9 mouse cellular contexts compared by ENCODE assay signal in the genomic region with DNA sequence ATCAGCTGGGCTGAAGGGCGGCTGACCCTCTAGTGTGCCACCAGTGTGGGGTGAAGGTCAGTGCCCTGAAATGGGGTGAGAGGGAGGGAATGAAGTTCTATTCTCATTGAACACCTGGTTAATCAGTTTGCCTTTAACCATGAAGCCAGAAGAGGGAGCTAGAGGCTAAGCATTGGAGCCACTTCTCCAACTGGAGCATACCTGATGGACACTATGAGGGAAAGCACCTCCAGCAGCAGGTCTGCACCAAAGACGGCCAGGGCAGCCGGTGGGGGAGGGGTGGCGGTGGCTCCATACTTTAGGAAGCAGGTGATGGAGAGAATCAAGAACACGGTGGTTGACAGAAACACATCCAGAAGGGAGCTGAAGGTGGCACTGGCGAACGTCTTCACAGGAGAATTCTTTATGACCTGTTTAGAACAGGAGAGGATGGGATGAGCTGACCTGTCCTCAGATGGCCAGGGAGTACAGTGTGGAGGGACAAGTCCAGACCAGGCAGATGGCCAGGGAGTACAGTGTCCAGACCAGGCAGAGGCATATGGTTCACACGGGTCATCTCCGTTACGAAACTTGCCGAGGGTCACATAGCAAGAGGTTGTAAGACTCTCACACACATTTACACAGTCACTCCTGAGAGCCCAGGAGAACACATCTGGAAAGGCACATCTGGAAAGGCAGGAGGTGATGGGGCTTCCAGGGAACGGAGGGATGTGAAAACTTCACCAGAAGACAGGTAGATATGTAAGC.
DNase-seq lines count a peak whose midpoint lies in the region; ATAC-seq and TF ChIP-seq lines count a peak whose summit lies in the region.
"Had no signal": no experiment of that assay in that cellular context is flagged by ENCODE, and none has a peak within 500 bp of the region (broad histone marks: within the 10 kb centered on the region; RNA-seq: fewer than 3 reads in every experiment).

No protein-coding gene starts in this region.

- H3K27ac ChIP-seq in heart, adult 2 months: no peak overlapping the region
- H3K27ac ChIP-seq: liver, embryonic 15.5 days had no signal

- intact Hi-C loops in heart, adult 2 months (cut with DNase I): no loop called here

- H3K9ac ChIP-seq in heart, adult 2 months (ENCODE audit: low read depth, low read length): no peak overlapping the region
- H3K9ac ChIP-seq: liver, embryonic 15.5 days had no signal

- no peaks in the 10 kb centered on the region for H3K79me2 ChIP-seq in heart, adult 2 months (replicated peaks; ENCODE audit: control insufficient read depth, insufficient read depth, low read length)

- no peak for TF ChIP-seq EP300 in heart, adult 2 months (IDR thresholded peaks at IDR 0.05; ENCODE audit: insufficient read depth, low read depth, low read length)

- H3K4me3 ChIP-seq in heart, adult 2 months: no peak overlapping the region
- H3K4me3 ChIP-seq: liver, embryonic 15.5 days had no signal

- TF ChIP-seq CTCF in heart, adult 2 months (IDR thresholded peaks at IDR 0.05): peak; percentile 61

- TF ChIP-seq POLR2A in heart, adult 2 months (IDR thresholded peaks at IDR 0.05; ENCODE audit: insufficient read depth, low read depth, low read length): no peak

- no peak for DNase-seq in heart, adult 2 months
- DNase-seq in heart, adult 8-10 months (ENCODE audit: low spot score): no peak
- peak; percentile 58 for DNase-seq in 3T3-L1 (ENCODE audit: low read depth, low spot score)
- DNase-seq in brain, adult 2 months (ENCODE audit: low read depth, low spot score): peak; percentile 62
- peak; percentile 18 for DNase-seq in lung, postnatal 14 days
- no peak for DNase-seq in adrenal gland, adult 8-10 months
- no peak for DNase-seq in adrenal gland, adult 18-20 months (ENCODE audit: low spot score in 2 of 2)

- H3K4me1 ChIP-seq in heart, adult 2 months (ENCODE audit: control insufficient read depth, insufficient read depth, low read length): no peaks in the 10 kb centered on the region
- H3K4me1 ChIP-seq: liver, embryonic 15.5 days had no signal

- 79% methylated on average over 12 of the region's 12 CpGs for WGBS in heart, adult 2 months

- peak; percentile 17 to 39; a peak in 1 of 4 replicates for ATAC-seq in hematopoietic stem cell, adult 5-6 weeks (replicated peaks in 1 of 2; ENCODE audit: insufficient read depth in 1 of 2, low FRiP score in 2 of 2, low TSS enrichment in 1 of 2, low read depth in 1 of 2, poor library complexity in 2 of 2, severe bottlenecking in 2 of 2)

- no peaks in the 10 kb centered on the region for H3K27me3 ChIP-seq in heart, adult 2 months (ENCODE audit: control insufficient read depth, insufficient read depth, low read length)
- H3K27me3 ChIP-seq: liver, embryonic 15.5 days had no signal

- H3K36me3 ChIP-seq in heart, adult 2 months (ENCODE audit: control insufficient read depth, insufficient read depth, low read length): no peaks in the 10 kb centered on the region
- H3K36me3 ChIP-seq: liver, embryonic 15.5 days had no signal

Comparison
In these comparisons a context has a peak if more than half of its experiments do, and no peak if none do; other contexts are left out.
1. DNase-seq: peak in 3T3-L1 (single experiment), brain, adult 2 months (single experiment) and lung, postnatal 14 days (single experiment); none in heart, adult 2 months (0 of 2), heart, adult 8-10 months (single experiment), adrenal gland, adult 8-10 months (single experiment) and adrenal gland, adult 18-20 months (0 of 2).